In the genomic region with DNA sequence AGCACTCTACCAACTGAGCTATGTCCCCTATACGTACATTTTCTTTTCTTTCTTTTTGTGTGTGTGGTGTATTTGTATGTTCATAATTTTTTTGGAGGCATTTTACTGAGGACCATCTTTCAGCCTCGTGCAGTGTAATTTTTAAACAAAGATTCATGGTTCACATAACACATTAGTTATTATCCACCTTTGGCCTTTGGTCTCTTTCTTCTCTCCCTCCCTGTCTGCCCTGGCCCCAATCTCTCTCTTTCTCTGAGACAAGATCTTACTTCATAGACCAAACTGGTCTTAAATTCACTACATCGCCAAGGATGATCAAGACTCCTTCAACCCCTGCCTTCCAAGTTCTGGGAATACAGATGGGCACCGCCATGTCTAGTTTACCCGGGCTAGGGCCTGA, we compare ENCODE assay signal across 32 mouse cellular contexts. TPM values are rescaled to one million over a fixed set of nuclear protein-coding genes. Genes with fewer than 3 reads are reported as not detected.
"Had no signal": no experiment of that assay in that cellular context is flagged by ENCODE, and none has a peak within 500 bp of the region (broad histone marks: within the 10 kb centered on the region; RNA-seq: fewer than 3 reads in every experiment).

No protein-coding gene starts in this region.

- H3K36me3 ChIP-seq: heart, embryonic 10.5 days; heart, embryonic 12.5 days; heart, embryonic 13.5 days; heart, embryonic 15.5 days; hindbrain, embryonic 10.5 days; hindbrain, embryonic 12.5 days; hindbrain, embryonic 13.5 days; hindbrain, embryonic 15.5 days; intestine, embryonic 15.5 days had no signal

- H3K4me2 ChIP-seq: heart, embryonic 11.5 days; heart, embryonic 12.5 days; heart, embryonic 13.5 days; heart, embryonic 15.5 days; hindbrain, embryonic 12.5 days; hindbrain, embryonic 13.5 days; hindbrain, embryonic 14.5 days; hindbrain, embryonic 15.5 days; intestine, embryonic 15.5 days had no signal

- H3K4me3 ChIP-seq: heart, embryonic 10.5 days; heart, embryonic 12.5 days; heart, embryonic 13.5 days; heart, embryonic 15.5 days; hindbrain, embryonic 10.5 days; hindbrain, embryonic 12.5 days; hindbrain, embryonic 13.5 days; hindbrain, embryonic 15.5 days; intestine, embryonic 15.5 days; layer of hippocampus, adult 2 months; left cerebral cortex, adult 2 months had no signal

- ATAC-seq: hindbrain, embryonic 16.5 days; inflammation-experienced regulatory T-cells, adult 6 months; intestine, embryonic 15.5 days; intestine, embryonic 16.5 days; intestine, postnatal 0 days had no signal

- H3K27me3 ChIP-seq: heart, embryonic 12.5 days; heart, embryonic 13.5 days; heart, embryonic 15.5 days; hindbrain, embryonic 12.5 days; hindbrain, embryonic 13.5 days; hindbrain, embryonic 15.5 days; intestine, embryonic 15.5 days had no signal

- H3K27ac ChIP-seq: heart, embryonic 10.5 days; heart, embryonic 13.5 days; heart, embryonic 15.5 days; hindbrain, embryonic 10.5 days; hindbrain, embryonic 12.5 days; hindbrain, embryonic 13.5 days; hindbrain, embryonic 14.5 days; hindbrain, embryonic 15.5 days; hindbrain, postnatal 0 days; intestine, embryonic 15.5 days; kidney, postnatal 0 days; layer of hippocampus, adult 2 months; left cerebral cortex, adult 2 months had no signal

- H3K9me3 ChIP-seq: heart, embryonic 10.5 days; heart, embryonic 13.5 days; heart, embryonic 15.5 days; hindbrain, embryonic 10.5 days; hindbrain, embryonic 12.5 days; hindbrain, embryonic 13.5 days; hindbrain, embryonic 15.5 days; intestine, embryonic 15.5 days had no signal

- DNase-seq: heart, postnatal 14 days; heart, postnatal 36 days; heart, postnatal 4 days; kidney, adult 18-20 months; kidney, postnatal 4 days; layer of hippocampus, adult 9-11 months; layer of hippocampus, postnatal 36 days had no signal

- H3K4me1 ChIP-seq: heart, embryonic 12.5 days; hindbrain, embryonic 12.5 days had no signal

- H3K9ac ChIP-seq: heart, embryonic 12.5 days; heart, embryonic 13.5 days; heart, embryonic 15.5 days; hindbrain, embryonic 12.5 days; hindbrain, embryonic 13.5 days; hindbrain, embryonic 14.5 days; hindbrain, embryonic 15.5 days; intestine, embryonic 15.5 days had no signal

RNA-seq across cellular contexts. Expression of a gene that starts 44.7 kb away (rescaled TPM):
- total RNA-seq: heart, postnatal 25 days; hematopoietic stem cell, adult 5-6 weeks; hindbrain, postnatal 0 days had no signal
- polyA plus RNA-seq: heart, embryonic 10.5 days; heart, embryonic 11.5 days; heart, embryonic 12.5 days; heart, embryonic 14.5 days; heart, embryonic 15.5 days; heart, embryonic 16.5 days; heart, postnatal 0 days; inflammation-experienced regulatory T-cells, adult 6 months; kidney, embryonic 14.5 days; kidney, postnatal 0 days had no signal
